Mouse (Mus musculus): Measurements from ENCODE around the gene Lyl1. TPM values are rescaled to one million over a fixed set of nuclear protein-coding genes. Genes with fewer than 3 reads are reported as not detected.
A peak's percentile ranks its signal among the peaks of the same experiment; 100 is the strongest.

Gene Lyl1
- polyA plus RNA-seq, 1 experiment from 2014 or later: 5.6 TPM

DNA sequence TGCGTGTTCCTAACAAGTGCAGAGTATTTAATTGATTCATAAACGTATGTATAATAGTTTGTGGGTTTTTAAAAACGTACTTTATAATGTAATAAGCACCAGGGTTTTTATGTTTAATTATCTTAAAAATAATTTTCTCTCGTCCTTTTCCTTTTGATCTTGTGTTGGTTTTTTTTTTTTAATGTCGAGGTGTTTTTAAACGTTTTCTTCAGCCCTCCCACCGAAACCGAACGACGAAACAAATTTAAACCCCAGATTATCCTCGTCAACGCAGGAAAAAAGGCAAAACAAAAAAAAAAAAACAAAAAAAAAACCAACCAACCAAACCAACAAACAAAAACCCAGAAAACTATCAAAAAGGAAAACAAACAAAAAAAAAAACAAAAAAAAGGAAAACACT, 4.7 kb downstream of the Lyl1 start:
- no peak for ATAC-seq (ENCODE audit: insufficient number of reproducible peaks, low FRiP score, low TSS enrichment, low read depth)
- peaks cover 40% of the 10 kb centered on the region for H3K27me3 ChIP-seq
- peaks cover 76% of the 10 kb centered on the region for H3K4me1 ChIP-seq
- H3K9me3 ChIP-seq: no peaks in the 10 kb centered on the region
- H3K27ac ChIP-seq: no peak overlapping the region
- WGBS: 35% methylated on average over 12 of the region's 12 CpGs
- H3K9ac ChIP-seq: no peak overlapping the region
- H3K4me2 ChIP-seq: no peak overlapping the region
- peak overlapping the region; percentile 13; the same call in 1 of the 2 replicates for H3K4me3 ChIP-seq
- peaks cover 21% of the 10 kb centered on the region for H3K36me3 ChIP-seq

DNA sequence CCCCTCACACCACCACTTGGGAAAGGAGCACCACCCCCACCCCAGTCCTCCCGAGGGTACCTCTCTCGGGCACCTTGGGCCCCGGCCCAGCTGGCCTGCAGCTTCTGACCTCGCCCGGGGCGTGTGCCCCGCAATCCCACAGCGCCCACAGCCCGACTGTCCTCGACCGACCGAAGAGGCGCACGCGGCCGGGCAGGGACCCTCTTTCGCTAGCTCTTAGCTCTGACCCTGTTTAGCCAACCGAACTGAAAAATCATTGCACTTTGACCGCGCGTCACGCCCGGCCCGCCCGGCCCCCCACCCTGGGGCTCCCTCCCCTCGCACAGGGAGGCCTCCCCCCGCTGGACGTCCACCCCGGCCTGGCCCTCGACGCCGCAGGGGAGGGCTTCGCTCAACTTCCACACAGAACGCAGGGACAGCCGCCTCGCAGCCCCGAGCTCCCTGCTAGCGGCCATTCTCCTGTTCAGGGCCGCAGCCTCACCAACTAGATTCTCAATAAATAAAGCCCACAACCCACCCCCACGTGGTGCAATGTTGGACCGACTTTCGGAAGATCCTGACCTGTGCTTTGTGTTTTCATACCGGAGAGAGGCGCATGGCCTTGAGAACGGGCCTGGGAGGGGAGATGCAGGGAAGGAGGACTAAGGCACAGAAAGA, 5.5 kb downstream of the Lyl1 start:
- peak overlapping the region; percentile 9; the same call in 1 of the 2 replicates for H3K4me3 ChIP-seq
- WGBS: 27% methylated on average over 42 of the region's 45 CpGs
- 0 out of 2 replicates have a peak overlapping the region, but pooled peaks have one; percentile 8 for H3K4me2 ChIP-seq
- ATAC-seq (ENCODE audit: insufficient number of reproducible peaks, low FRiP score, low TSS enrichment, low read depth): no peak
- peaks cover 77% of the 10 kb centered on the region for H3K4me1 ChIP-seq
- no peaks in the 10 kb centered on the region for H3K9me3 ChIP-seq
- H3K36me3 ChIP-seq: peaks cover 29% of the 10 kb centered on the region
- H3K27ac ChIP-seq: peak overlapping the region; percentile 33; the same call in 1 of the 2 replicates
- H3K9ac ChIP-seq: no peak overlapping the region
- peaks cover 40% of the 10 kb centered on the region for H3K27me3 ChIP-seq

DNA sequence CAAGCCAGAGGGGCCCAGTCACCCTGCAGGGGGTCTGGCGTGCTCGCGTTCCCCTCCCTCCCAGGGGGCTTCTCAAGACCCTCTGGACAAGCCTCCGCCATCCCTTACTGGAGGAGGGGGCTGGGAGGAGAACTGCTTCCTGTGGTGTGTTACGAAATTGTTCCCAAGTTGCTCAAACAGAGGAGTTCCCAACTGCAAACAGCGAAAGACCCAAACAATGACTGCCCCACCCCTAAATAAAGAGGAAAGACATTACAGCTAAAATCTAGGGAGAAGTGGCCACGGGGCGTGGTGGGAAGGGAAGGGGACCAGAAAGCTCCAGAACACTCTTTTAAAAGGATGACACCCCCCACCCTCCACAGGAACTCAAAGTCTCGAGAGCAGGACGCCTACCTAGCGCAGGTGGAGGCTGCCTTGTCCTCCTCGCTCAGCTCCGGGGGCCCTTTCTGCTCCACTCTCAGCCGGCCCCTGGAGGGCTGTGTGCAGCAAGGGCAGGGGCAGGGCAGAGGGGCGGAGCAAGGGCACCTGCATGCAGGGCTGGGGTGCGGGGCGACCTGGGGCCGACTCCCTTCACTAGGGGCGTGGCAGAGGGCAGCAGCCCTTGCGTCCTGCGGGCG, 6.1 kb downstream of the Lyl1 start:
- Histone ChIP-seq H3K27ac (peak overlapping the region; percentile 12; the same call in 1 of the 2 replicates), H3K4me3 (peak overlapping the region; percentile 9; the same call in 1 of the 2 replicates), H3K4me1 (peaks cover 79% of the 10 kb centered on the region), H3K36me3 (peaks cover 29% of the 10 kb centered on the region), H3K27me3 (peaks cover 39% of the 10 kb centered on the region), H3K4me2 (peak overlapping the region; percentile 8; the same call in 1 of the 2 replicates), H3K9me3 (no peaks in the 10 kb centered on the region), H3K9ac (no peak overlapping the region)
- WGBS: 24% methylated on average over 22 of the region's 22 CpGs
- ATAC-seq (ENCODE audit: insufficient number of reproducible peaks, low FRiP score, low TSS enrichment, low read depth): no peak

DNA sequence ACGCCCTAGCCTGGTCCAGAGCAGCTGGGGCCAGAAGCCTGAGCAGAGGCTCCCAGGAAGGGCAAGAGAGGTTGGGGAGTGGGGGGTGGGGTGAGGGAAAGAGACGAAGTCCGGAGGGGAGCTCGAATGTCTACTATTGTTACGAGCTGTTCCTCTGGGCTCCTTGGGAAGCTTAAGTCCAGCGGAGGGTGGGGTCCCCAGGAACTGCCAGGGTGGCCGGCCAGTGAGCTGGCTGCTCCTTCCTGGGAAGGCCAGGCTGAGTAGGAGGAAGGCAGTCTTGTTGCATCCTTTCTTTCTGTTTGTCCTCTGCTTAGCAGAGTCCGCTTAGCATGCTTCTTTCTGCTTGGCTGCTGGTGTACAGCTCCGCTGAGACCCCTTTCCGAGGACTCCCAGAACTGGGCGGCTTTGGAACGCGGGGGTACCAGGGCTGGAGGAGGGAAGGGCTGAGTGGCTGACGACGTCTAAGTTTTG, 6.8 kb downstream of the Lyl1 start:
- peaks cover 81% of the 10 kb centered on the region for H3K4me1 ChIP-seq
- no peak overlapping the region for H3K4me3 ChIP-seq
- H3K9ac ChIP-seq: no peak overlapping the region
- H3K27ac ChIP-seq: peak overlapping the region; percentile 12; the same call in 1 of the 2 replicates
- peak overlapping the region; percentile 15; the same call in 1 of the 2 replicates for H3K4me2 ChIP-seq
- H3K9me3 ChIP-seq: no peaks in the 10 kb centered on the region
- no peak for ATAC-seq (ENCODE audit: insufficient number of reproducible peaks, low FRiP score, low TSS enrichment, low read depth)
- H3K27me3 ChIP-seq: peaks cover 32% of the 10 kb centered on the region
- 38% methylated on average over 15 of the region's 15 CpGs for WGBS
- peaks cover 29% of the 10 kb centered on the region for H3K36me3 ChIP-seq

DNA sequence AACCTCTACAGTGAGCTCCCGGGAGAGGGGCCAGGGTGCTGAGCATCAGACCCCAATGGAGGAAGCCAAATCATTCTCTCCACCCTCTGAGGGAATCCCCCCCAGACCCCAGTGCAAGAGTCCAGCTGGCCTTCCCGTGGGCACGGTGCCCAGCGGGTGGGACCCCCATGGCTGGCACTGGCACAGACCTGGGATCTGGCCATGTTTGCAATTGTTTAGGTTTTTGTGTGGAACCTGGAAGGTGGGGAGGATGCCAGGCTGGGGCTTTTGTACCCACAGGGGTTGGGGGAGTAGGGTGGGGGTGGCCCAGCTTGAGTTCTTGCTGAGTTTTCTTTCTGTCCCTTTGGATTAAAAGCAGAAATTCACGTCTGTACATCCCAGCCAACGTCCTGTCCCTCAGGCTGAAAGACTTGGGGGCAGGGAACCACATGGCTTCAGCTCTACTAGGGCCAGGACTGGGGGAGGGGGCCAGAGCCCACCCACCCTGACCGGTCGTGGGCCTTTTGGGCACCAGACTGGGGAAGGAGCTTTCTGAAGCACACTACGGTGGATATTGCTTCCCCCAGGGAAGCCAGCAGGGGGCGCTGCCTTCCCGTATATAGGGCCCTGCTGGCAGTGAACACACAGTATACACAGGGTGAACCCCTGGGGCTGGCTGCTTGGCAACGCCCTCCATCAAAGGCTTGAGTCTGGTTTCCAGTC, 7.7 kb downstream of the Lyl1 start:
- 21% methylated on average over 12 of the region's 12 CpGs for WGBS
- peaks cover 24% of the 10 kb centered on the region for H3K27me3 ChIP-seq
- H3K27ac ChIP-seq: peak overlapping the region; percentile 22
- ATAC-seq (ENCODE audit: insufficient number of reproducible peaks, low FRiP score, low TSS enrichment, low read depth): 0 out of 2 replicates have a peak, but pooled peaks have one; percentile 20
- no peak overlapping the region for H3K9ac ChIP-seq
- H3K4me2 ChIP-seq: no peak overlapping the region
- no peak overlapping the region for H3K4me3 ChIP-seq
- H3K4me1 ChIP-seq: peaks cover 86% of the 10 kb centered on the region
- H3K9me3 ChIP-seq: no peaks in the 10 kb centered on the region
- H3K36me3 ChIP-seq: peaks cover 31% of the 10 kb centered on the region

DNA sequence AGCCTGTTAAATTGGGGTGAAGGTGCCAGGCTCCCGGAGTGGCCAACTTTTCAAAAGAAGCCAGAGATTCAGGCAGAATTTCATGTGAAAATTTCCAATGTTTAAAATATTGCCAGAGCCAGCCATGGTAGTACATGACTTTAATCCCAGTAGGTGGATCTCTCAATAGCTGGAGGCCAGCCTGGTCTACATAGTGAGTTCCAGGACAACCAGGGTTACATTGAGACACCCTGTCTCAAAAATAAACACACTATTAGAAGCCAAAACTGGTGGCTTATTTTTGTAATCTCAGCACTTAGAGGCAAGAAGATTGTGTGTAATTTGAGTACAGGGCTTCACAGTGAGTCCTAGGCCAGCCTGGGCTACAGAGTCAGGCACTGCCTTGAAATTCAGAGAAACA, 8.7 kb downstream of the Lyl1 start:
- H3K27ac ChIP-seq: peak overlapping the region; percentile 22
- no peak for ATAC-seq (ENCODE audit: insufficient number of reproducible peaks, low FRiP score, low TSS enrichment, low read depth)
- H3K36me3 ChIP-seq: peaks cover 29% of the 10 kb centered on the region
- 86% methylated on average over 1 of the region's 1 CpGs for WGBS
- H3K4me2 ChIP-seq: no peak overlapping the region
- H3K4me3 ChIP-seq: no peak overlapping the region
- H3K27me3 ChIP-seq: peaks cover 19% of the 10 kb centered on the region
- H3K9ac ChIP-seq: no peak overlapping the region
- H3K9me3 ChIP-seq: no peaks in the 10 kb centered on the region
- H3K4me1 ChIP-seq: peaks cover 88% of the 10 kb centered on the region

DNA sequence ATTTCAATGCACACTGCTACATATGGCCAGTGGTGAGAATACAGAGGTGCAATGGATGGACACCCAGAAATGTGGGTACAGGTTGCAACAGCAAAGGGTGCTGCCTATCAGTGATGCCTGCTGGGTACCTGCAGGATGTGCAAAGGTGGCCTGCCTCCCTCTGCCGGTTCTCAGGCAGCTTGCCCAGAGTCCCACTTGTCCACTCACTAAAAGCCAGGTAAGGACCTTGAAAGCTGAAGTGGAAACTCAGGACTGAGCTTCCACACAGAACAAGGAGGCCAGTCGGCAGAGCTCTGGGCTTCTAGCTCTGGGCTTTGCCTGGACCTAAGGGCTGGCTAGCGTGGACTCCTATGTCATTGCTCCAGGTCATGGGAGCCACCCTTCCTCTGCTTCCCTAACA, 10.1 kb downstream of the Lyl1 start:
- H3K4me3 ChIP-seq: no peak overlapping the region
- no peak for ATAC-seq (ENCODE audit: insufficient number of reproducible peaks, low FRiP score, low TSS enrichment, low read depth)
- H3K36me3 ChIP-seq: peaks cover 37% of the 10 kb centered on the region
- H3K9me3 ChIP-seq: no peaks in the 10 kb centered on the region
- H3K27ac ChIP-seq: peak overlapping the region; percentile 97
- peaks cover 87% of the 10 kb centered on the region for H3K4me1 ChIP-seq
- peaks cover 19% of the 10 kb centered on the region for H3K27me3 ChIP-seq
- whole genome bisulfite sequencing: 34% methylated on average over 3 of the region's 3 CpGs
- H3K9ac ChIP-seq: no peak overlapping the region
- no peak overlapping the region for H3K4me2 ChIP-seq

DNA sequence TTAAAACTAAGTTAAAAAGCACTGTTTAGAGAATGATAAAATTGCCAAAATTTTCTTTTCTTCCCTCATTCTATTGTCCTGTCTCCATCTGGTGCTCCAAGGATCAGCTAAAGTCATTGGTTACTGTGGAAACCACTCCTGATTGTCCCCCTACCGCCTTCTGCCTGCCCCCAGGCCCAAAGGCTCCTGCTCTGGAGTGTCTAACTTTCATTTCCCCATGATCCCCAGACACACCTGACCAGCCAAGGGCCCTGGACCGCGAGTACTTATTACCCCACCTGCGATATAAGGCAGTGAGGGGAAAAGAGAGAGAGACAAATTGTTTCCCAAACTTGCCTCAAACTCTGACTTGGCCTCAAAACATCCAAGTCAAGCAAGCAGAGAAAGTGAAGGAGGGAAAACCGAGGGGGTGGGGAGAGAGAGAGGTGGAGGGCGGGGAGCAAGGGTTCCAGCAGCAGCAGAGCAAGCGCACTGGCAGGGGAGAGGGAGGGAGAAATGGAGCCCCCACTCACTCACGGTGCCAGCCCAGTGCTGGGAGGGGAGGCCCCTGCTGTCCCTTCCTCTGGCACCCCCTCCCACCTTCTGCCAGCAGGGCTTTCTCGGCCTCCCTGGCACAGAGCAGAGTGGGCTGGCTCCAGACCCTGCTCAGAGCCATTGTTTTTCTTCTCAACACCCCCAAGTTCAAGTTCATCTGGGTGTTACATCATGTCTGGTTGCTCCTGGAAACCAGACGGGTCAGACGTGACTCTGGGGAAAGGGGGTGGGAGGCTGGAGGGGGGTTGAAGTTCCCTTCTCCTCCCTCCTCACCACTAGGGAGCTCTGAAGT, 10.9 kb downstream of the Lyl1 start:
- 10% methylated on average over 11 of the region's 11 CpGs for WGBS
- H3K9ac ChIP-seq: no peak overlapping the region
- H3K27ac ChIP-seq: peak overlapping the region; percentile 97
- peak overlapping the region; percentile 30 for H3K4me2 ChIP-seq
- H3K4me3 ChIP-seq: no peak overlapping the region
- H3K27me3 ChIP-seq: peaks cover 12% of the 10 kb centered on the region
- peaks cover 86% of the 10 kb centered on the region for H3K4me1 ChIP-seq
- no peaks in the 10 kb centered on the region for H3K9me3 ChIP-seq
- H3K36me3 ChIP-seq: peaks cover 42% of the 10 kb centered on the region
- ATAC-seq (ENCODE audit: insufficient number of reproducible peaks, low FRiP score, low TSS enrichment, low read depth): peak; percentile 90

DNA sequence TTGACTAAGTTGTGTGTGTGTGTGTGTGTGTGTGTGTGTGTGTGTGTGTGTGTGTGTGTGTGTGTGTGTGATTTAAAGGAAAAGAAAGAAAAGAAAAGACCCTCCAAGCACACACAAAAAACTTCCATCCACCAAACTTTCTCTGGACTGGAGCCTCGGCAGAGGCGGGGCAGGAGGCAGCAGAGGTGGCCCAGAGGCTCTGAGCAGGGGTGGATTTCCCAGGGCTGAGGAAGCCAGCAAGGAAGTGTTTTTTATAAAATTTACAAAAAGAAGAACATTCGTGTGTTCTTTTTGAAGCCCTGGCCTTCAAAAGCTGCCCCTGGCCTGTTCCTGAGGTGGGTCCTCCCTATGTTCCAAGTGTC, 11.5 kb downstream of the Lyl1 start:
- 12% methylated on average over 3 of the region's 3 CpGs for WGBS
- no peak overlapping the region for H3K4me3 ChIP-seq
- peak; percentile 72 for ATAC-seq (ENCODE audit: insufficient number of reproducible peaks, low FRiP score, low TSS enrichment, low read depth)
- H3K27ac ChIP-seq: peak overlapping the region; percentile 97
- peaks cover 86% of the 10 kb centered on the region for H3K4me1 ChIP-seq
- 0 out of 2 replicates have a peak overlapping the region, but pooled peaks have one; percentile 2 for H3K9ac ChIP-seq
- 0 out of 2 replicates have a peak overlapping the region, but pooled peaks have one; percentile 7 for H3K4me2 ChIP-seq
- peaks cover 6% of the 10 kb centered on the region for H3K27me3 ChIP-seq
- H3K36me3 ChIP-seq: peaks cover 42% of the 10 kb centered on the region
- no peaks in the 10 kb centered on the region for H3K9me3 ChIP-seq

DNA sequence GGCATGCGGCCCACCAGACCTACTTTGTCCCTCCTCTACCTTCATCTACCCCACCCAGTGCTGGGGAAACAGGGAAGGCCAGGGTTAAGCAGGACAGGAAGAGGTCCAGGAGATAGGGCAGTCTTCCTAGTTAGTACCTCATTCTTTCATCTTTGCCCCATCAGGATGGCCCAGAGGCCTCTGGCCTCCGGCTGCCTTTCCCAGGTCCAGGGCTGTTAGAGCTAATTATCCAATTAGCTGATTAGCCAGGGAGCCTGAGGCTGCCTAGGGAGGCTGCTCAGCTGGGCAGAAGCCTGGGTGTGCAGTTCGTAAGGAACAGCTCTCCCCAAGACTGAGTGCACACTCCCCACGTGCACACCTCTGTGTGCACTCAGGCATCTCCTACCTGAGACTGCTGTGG, 12.1 kb downstream of the Lyl1 start:
- 0 out of 2 replicates have a peak overlapping the region, but pooled peaks have one; percentile 7 for H3K4me2 ChIP-seq
- no peak overlapping the region for H3K4me3 ChIP-seq
- H3K36me3 ChIP-seq: peaks cover 40% of the 10 kb centered on the region
- H3K9ac ChIP-seq: 0 out of 2 replicates have a peak overlapping the region, but pooled peaks have one; percentile 2
- WGBS: 32% methylated on average over 4 of the region's 4 CpGs
- peaks cover 83% of the 10 kb centered on the region for H3K4me1 ChIP-seq
- H3K27ac ChIP-seq: peak overlapping the region; percentile 97
- no peaks in the 10 kb centered on the region; the same call in 1 of the 2 replicates for H3K27me3 ChIP-seq
- ATAC-seq (ENCODE audit: insufficient number of reproducible peaks, low FRiP score, low TSS enrichment, low read depth): no peak
- H3K9me3 ChIP-seq: no peaks in the 10 kb centered on the region

DNA sequence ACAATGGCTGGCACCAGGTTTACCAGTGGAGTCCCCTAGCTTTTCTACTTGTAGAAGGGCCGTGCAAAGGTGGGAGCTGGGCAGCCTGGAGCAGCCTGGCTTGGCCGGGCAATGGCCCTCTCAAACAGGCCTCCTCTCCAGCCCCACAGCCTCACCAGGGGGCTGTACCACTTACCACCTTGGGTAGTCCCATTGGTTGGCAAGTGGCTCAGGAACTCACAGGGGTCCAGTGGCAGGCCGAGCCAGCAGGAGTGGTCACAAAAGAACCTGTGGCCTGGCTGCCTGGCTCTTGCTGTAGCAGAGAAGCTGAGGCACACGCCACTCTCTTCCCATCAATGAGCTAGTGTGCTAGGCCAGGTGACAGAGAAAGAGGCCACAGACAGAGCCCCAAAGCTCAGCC, 12.9 kb downstream of the Lyl1 start:
- Histone ChIP-seq H3K4me1 (peaks cover 83% of the 10 kb centered on the region), H3K36me3 (peaks cover 48% of the 10 kb centered on the region), H3K4me3 (no peak overlapping the region), H3K9ac (no peak overlapping the region), H3K4me2 (no peak overlapping the region), H3K27me3 (no peaks in the 10 kb centered on the region; the same call in 1 of the 2 replicates), H3K9me3 (no peaks in the 10 kb centered on the region), H3K27ac (peak overlapping the region; percentile 97)
- 61% methylated on average over 4 of the region's 4 CpGs for WGBS
- ATAC-seq (ENCODE audit: insufficient number of reproducible peaks, low FRiP score, low TSS enrichment, low read depth): no peak
